Mouse (Mus musculus): ENCODE results near the gene Furin.

The Furin gene

DNA sequence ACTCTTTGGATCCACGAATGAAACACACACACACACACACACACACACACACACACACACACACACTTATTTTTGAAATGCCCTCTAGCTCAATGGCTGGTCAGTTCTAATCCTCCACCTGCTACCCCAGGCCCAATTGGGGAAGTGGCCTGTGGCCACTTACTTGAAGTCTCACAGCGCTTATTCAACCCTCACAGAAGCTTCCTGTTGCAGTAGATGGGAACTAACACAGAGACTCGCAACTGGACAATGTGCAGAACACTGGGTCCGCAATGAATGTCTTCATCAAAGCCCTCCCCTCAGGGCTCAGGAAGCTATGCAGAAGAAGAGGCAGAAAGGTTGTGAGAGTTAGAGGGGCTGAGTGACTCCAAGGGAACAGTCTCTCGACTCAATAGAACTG lies 22.5 kb upstream of the Furin start:
- DNase-seq (ENCODE audit: low spot score in 2 of 2), result no peak

DNA sequence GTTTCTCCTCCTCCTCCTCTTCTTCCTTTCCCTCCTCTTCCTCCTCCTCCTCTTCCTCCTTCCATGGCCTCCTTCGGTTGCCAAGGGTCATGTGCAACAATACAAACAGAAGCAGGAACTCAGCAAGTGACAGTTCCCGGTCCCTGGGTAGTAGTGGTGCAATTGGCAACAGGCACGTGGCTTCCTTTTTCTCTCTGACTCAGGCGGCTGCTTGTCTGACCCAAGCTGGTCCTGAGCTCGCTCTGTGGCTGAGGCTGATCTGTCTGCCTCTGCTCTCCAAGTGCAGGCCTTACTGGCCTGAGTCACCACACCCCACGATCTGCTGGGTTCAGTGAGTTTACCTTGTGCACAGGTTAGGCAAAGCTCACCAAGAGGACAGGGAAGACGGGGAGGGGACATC lies 21.1 kb upstream of the Furin start:
- DNase-seq (ENCODE audit: low spot score in 2 of 2), result no peak

DNA sequence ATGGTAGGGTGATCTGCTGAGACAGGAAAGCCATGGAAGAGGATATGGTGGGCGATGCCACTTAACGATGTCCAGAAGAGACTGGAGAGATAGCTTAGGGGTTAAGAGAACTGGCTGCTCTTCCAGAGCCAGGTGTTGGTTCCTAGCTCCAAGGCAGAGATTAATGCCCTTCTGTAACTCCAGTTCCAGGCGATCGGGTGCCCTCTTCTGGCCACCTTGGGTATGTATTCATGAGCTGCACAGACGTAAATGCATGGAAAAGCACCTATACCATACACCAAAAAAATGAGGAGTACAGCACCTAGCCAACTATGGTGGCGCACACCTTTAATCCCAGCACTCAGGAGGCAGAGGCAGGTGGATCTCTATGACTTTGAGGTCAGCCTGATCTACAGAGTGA lies 19.5 kb upstream of the Furin start:
- no peak for DNase-seq (ENCODE audit: low spot score in 2 of 2)

- DNase-seq (ENCODE audit: low spot score in 2 of 2), result peak; percentile 66 to 69
These were observed 17.7 kb upstream of the Furin start for GRCm38 (mm10) chr7:80422759-80423480.

GRCm38 (mm10) chr7:80421576-80421975 lies 16.3 kb upstream of the Furin start:
- DNase-seq (ENCODE audit: low spot score in 2 of 2), result no peak

GRCm38 (mm10) chr7:80420586-80420985 lies 15.3 kb upstream of the Furin start:
- no peak for DNase-seq (ENCODE audit: low spot score in 2 of 2)

DNA sequence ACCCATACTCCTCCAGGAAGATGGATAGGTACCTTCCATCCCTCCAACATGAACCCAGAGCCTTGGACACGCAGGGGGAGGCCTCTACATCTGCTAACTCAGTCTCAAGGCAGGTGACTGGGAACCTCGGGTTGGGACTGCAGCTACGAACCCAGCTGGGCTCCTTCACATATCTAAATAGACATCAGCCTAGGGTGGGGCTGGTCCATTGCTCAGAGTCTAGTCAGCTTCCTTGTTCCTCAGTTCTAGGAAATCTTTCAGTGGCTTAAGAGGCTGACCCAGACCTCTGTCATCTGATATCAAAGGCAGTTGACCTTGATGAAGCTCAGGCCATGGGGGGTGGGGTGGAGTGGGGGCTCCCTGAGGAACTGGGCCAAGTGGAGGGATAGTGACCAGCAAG lies 14.0 kb upstream of the Furin start:
- no peak for DNase-seq (ENCODE audit: low spot score in 2 of 2)

DNA sequence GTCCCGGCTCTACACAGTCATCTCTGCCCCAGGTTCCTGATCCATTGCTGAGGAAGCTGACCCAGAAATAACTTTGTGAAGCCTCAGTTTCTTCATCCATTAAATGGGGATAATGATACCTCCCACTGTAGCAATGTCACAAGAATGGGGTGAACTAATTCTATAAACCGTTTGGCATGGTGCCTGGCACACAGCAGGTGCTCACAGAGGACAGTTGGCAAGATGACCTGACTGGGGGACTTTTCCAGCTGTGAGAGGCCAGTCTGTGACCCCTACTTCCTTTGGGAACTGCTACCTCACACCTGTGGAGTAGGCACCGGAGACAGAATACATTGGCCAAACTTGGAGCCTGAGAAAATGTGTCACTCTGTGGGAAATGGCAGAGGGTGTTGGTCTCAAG lies 12.8 kb upstream of the Furin start:
- no peak for DNase-seq (ENCODE audit: low spot score in 2 of 2)

DNA sequence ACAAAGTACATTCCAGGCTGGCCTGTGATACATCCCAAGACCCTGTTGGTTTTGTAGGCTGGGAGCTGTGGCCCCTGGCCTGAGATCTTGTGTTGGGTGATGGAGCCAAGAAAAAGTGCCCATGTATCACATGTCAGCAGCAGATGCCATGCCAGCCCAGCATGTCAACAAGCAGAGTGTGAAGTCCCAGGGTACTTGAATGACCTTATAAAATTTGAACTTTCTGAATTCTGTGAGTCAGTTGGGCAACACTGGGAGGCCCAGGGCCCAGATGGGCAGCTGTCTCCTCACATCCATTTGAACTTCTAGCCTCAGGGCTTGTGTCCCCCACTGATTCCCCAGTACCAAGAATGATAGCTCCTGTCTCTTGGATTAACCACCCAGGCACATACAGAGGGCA lies 12.4 kb upstream of the Furin start:
- no peak for DNase-seq (ENCODE audit: low spot score in 2 of 2)

- DNase-seq (ENCODE audit: low spot score in 2 of 2), result no peak
These were observed 11.7 kb upstream of the Furin start for GRCm38 (mm10) chr7:80416969-80417368.

GRCm38 (mm10) chr7:80414303-80414855 lies 9.1 kb upstream of the Furin start:
- no peak for DNase-seq (ENCODE audit: low spot score in 2 of 2)

- no peak for DNase-seq (ENCODE audit: low spot score in 2 of 2)
These were observed 8.5 kb upstream of the Furin start for GRCm38 (mm10) chr7:80413512-80414302.

DNA sequence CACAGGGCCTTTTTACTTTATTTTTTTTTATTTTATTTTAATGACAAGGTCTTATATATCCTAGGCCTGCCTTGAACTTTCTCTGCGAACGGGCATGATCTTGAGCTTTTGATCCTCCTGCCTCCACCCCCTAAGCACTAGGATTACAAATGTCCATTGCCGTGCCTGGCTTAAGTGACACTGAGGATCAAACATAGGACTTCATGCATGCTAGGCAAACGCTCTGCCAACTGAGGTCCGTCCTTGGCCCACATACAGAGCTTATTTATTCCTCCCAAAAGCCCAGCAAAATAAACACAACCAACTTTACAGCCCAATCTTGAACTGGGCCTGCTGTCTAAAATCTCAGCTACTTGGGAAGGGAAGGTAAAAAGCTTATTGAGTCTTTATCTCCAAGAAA lies 7.5 kb upstream of the Furin start:
- no peak for DNase-seq (ENCODE audit: low spot score in 2 of 2)

DNA sequence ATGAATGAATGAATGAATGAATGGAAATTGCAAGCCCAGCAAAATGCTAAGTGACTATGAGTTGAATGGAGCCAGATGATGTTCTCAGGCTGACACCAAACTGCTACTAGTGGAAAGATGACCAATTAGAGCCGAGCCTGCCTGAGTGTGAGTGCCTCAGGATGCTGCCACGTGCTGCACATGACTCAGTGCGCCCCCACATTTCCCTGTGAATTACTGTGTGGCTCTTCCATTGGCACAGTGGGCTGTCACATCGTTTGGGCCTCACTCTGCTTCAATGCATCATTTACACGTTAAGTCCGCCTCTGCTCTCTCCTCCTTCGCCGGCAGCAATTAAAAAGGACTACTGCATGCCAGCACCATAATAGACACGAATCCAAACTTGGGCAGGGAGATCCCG lies 7.0 kb upstream of the Furin start:
- peak; percentile 85 to 93 for DNase-seq (ENCODE audit: low spot score in 2 of 2)

DNA sequence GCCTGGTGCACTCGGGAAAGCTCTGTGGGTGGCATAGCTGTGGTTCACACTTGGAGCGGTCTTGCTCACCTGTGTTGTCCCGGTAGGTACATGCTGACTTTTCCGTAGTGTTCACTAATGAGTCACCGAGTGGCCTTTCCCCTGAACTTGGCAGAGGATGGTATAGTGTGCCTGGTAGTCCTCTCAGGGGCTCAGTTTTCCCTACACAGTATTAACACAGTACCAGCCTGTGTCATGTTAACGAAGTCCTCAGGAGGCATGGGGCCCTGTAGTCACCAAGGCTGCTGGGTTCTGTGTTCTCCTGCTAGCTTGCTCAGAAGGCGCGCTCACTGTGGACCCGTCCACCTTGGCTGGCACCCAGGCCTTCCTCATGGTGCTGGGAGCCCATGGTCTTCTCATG lies 5.1 kb upstream of the Furin start:
- no peak for DNase-seq (ENCODE audit: low spot score in 2 of 2)

- DNase-seq (ENCODE audit: low spot score in 2 of 2), result no peak
These were observed 2.5 kb upstream of the Furin start for GRCm38 (mm10) chr7:80407712-80408111.

- DNase-seq (ENCODE audit: low spot score in 2 of 2), result no peak
These were observed 950 bp upstream of the Furin start for GRCm38 (mm10) chr7:80406186-80406585.

DNA sequence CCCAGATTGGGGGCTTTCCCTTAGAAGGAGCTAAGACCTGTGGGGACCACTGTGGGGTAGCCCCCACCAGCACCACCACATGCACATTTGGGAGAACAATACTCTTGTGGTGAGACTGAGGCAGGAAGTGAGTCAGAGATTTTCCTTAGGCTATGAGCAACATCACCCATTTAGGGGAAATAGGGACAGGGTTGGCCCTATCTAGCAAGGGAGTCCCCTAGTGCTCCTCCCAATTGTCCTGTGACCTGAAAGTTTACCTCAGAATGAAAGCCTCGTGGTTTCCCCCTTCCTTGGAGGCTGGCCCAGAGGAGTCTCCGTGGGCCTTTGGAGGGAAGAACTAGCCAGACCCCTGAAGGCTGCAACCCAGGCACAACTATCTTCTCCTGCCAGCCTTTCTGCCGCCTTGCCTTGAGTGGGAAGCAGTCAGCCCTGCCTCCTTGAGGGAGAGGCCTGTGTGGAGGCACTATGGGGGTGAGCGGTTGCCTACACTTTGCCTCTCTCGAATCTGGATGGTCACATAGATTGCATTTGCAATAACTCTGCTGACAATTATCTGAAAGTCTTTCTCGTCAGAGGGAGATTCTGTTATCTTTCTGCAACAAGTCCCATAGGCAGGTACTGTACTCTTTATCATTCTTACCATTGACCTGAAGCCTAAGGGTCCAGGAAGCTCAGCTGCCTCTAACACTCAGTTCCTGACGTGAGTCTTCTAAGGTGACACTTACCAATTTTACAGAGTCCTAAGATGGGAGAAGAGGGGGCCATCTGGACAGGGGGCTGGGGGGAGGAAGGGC lies 938 bp downstream of the Furin start:
- DNase-seq (ENCODE audit: low spot score in 2 of 2), result no peak

- peak; percentile 84 to 88 for DNase-seq (ENCODE audit: low spot score in 2 of 2)
These were observed 1.7 kb downstream of the Furin start for GRCm38 (mm10) chr7:80403551-80403950.

- peak; percentile 58 to 73 for DNase-seq (ENCODE audit: low spot score in 2 of 2)
These were observed 2.5 kb downstream of the Furin start for GRCm38 (mm10) chr7:80402651-80403321.

DNA sequence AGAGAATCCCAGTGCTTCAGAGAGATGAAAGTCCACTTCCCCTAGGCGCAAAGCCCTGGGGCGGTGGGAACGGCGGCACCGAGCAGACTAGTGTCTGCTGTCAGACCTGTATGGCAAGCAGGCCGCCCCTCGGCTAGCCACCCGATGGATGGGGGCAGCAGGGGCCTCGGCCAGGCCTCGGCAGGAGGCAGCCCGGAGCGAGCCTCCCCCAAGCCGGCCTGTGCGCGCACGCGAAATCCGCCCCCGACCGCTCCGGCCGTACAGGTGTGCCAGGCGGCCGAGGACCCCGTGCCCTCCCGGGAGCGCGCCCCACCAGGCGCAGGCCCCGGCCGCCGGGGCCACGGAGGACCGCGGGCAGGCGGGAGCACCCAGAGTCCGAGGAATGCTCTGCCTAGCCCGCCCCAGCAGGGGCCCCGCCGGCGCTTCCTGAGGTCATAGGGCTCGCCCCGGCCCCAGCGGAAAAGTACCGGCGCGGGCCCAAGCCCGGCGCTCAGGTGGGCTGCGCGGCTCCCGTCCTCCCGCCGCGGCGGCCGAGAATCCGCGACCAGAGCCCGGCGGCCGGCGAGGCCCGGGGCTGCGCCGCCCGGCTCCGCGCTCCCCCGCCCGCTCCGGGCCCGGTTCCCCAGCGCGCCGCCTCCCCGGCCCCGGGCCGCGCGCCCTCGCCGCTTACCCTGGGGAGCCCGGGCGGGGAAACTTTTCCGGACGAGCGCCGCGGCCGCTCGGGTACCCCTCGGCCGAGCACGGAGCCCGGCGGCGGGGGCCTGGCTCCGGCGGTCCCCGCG lies 3.2 kb downstream of the Furin start:
- DNase-seq (ENCODE audit: low spot score in 2 of 2), result peak in 1 of 2 experiments; percentile 43
